ENCODE assay signal across 28 mouse cellular contexts in genomic region chr17:21623647-21624046, GRCm38 (mm10). TPM values are rescaled to one million over a fixed set of nuclear protein-coding genes. Genes with fewer than 3 reads are reported as not detected.
A peak's percentile ranks its signal among the peaks of the same experiment; 100 is the strongest.
DNase-seq lines count a peak whose midpoint lies in the region; ATAC-seq and TF ChIP-seq lines count a peak whose summit lies in the region.
"Had no signal": no experiment of that assay in that cellular context is flagged by ENCODE, and none has a peak within 500 bp of the region (broad histone marks: within the 10 kb centered on the region; RNA-seq: fewer than 3 reads in every experiment).

No protein-coding gene starts in this region.

- no peak overlapping the region for H3K4me2 ChIP-seq in liver, embryonic 14.5 days (ENCODE audit: low read depth)
- no peak overlapping the region for H3K4me2 ChIP-seq in liver, embryonic 12.5 days
- H3K4me2 ChIP-seq: embryonic facial prominence, embryonic 13.5 days; forebrain, embryonic 12.5 days; forebrain, embryonic 15.5 days; heart, embryonic 13.5 days; hindbrain, embryonic 12.5 days; hindbrain, embryonic 15.5 days had no signal

- ATAC-seq in liver, embryonic 14.5 days (ENCODE audit: insufficient read depth) = no peak
- no peak for ATAC-seq in liver, embryonic 12.5 days
- ATAC-seq: forebrain, embryonic 15.5 days; intestine, postnatal 0 days; Patski had no signal

- peak in 2 of 3 experiments; percentile 70 to 72 for DNase-seq in liver, embryonic 14.5 days (ENCODE audit: low read depth in 3 of 3, low spot score in 3 of 3)
- DNase-seq in c-Kit-negative CD71-positive TER-119-positive erythroid progenitor cells, embryonic 14.5 days (ENCODE audit: low read depth, low spot score) = peak; percentile 26
- DNase-seq in mesoderm, embryonic 11.5 days (ENCODE audit: low read depth, low spot score) = peak; percentile 5
- DNase-seq in adrenal gland, adult 8-10 months = no peak
- DNase-seq in heart, postnatal 14 days = no peak
- DNase-seq: adrenal gland, postnatal 14 days; B cell, adult 2 months; cerebellum, adult 11 months; cerebellum, adult 2 months; cerebellum, adult 9-11 months; cerebellum, postnatal 25 days; embryo, embryonic 11 days; gastrocnemius, postnatal 10 days; gastrocnemius, postnatal 36 days; heart, adult 2 months had no signal

- no peak overlapping the region for H3K9ac ChIP-seq in liver, embryonic 14.5 days (replicated peaks)
- H3K9ac ChIP-seq in liver, embryonic 12.5 days = no peak overlapping the region
- H3K9ac ChIP-seq: embryonic facial prominence, embryonic 13.5 days; forebrain, embryonic 12.5 days; forebrain, embryonic 15.5 days; heart, embryonic 13.5 days; hindbrain, embryonic 12.5 days; hindbrain, embryonic 15.5 days had no signal

- no peak overlapping the region for H3K27ac ChIP-seq in liver, embryonic 14.5 days
- no peak overlapping the region for H3K27ac ChIP-seq in liver, embryonic 12.5 days
- H3K27ac ChIP-seq: embryonic facial prominence, embryonic 10.5 days; embryonic facial prominence, embryonic 13.5 days; forebrain, embryonic 12.5 days; forebrain, embryonic 15.5 days; heart, adult 2 months; heart, embryonic 10.5 days; heart, embryonic 13.5 days; hindbrain, embryonic 12.5 days; hindbrain, embryonic 15.5 days had no signal

- H3K9me3 ChIP-seq in liver, embryonic 14.5 days (ENCODE audit: control insufficient read depth, low read length) = no peaks in the 10 kb centered on the region
- H3K9me3 ChIP-seq in liver, embryonic 12.5 days (replicated peaks) = no peaks in the 10 kb centered on the region
- H3K9me3 ChIP-seq: embryonic facial prominence, embryonic 10.5 days; embryonic facial prominence, embryonic 13.5 days; forebrain, embryonic 12.5 days; forebrain, embryonic 15.5 days; heart, embryonic 10.5 days; heart, embryonic 13.5 days; hindbrain, embryonic 12.5 days; hindbrain, embryonic 15.5 days had no signal

- no peak overlapping the region for H3K4me3 ChIP-seq in liver, embryonic 14.5 days (ENCODE audit: insufficient read depth in 1 of 2, low read depth in 2 of 2, low read length in 2 of 2)
- H3K4me3 ChIP-seq in liver, embryonic 12.5 days = no peak overlapping the region
- H3K4me3 ChIP-seq: embryonic facial prominence, embryonic 10.5 days; embryonic facial prominence, embryonic 13.5 days; erythroblast, embryonic 14.5 days; forebrain, embryonic 12.5 days; forebrain, embryonic 15.5 days; heart, adult 2 months; heart, embryonic 10.5 days; heart, embryonic 13.5 days; hindbrain, embryonic 12.5 days; hindbrain, embryonic 15.5 days had no signal

- intact Hi-C loops in heart, postnatal 14 days (cut with DNase I) = no loop called here

- no peak for TF ChIP-seq EP300 in liver, embryonic 14.5 days (IDR thresholded peaks at IDR 0.05; ENCODE audit: low read depth)

- TF ChIP-seq CTCF in liver, embryonic 14.5 days (IDR thresholded peaks at IDR 0.05; ENCODE audit: low read depth) = no peak

- no peaks in the 10 kb centered on the region for H3K4me1 ChIP-seq in liver, embryonic 14.5 days (replicated peaks; ENCODE audit: control insufficient read depth in 2 of 2, insufficient read depth in 2 of 2, low read length in 1 of 2)
- H3K4me1 ChIP-seq in liver, embryonic 12.5 days = no peaks in the 10 kb centered on the region
- H3K4me1 ChIP-seq: embryonic facial prominence, embryonic 10.5 days; embryonic facial prominence, embryonic 13.5 days; forebrain, embryonic 12.5 days; forebrain, embryonic 15.5 days; heart, embryonic 10.5 days; heart, embryonic 13.5 days; hindbrain, embryonic 12.5 days; hindbrain, embryonic 15.5 days had no signal

- WGBS in liver, embryonic 14.5 days (ENCODE audit: insufficient replicate concordance) = no CpG with 5 or more reads among the region's 3 CpGs
- no CpG with 5 or more reads among the region's 3 CpGs for WGBS in liver, embryonic 12.5 days (ENCODE audit: insufficient replicate concordance)

- H3K36me3 ChIP-seq in liver, embryonic 14.5 days (replicated peaks; ENCODE audit: control insufficient read depth, insufficient read depth, low read depth) = no peaks in the 10 kb centered on the region
- no peaks in the 10 kb centered on the region for H3K36me3 ChIP-seq in liver, embryonic 12.5 days
- H3K36me3 ChIP-seq: embryonic facial prominence, embryonic 10.5 days; embryonic facial prominence, embryonic 13.5 days; forebrain, embryonic 12.5 days; forebrain, embryonic 15.5 days; heart, embryonic 10.5 days; heart, embryonic 13.5 days; hindbrain, embryonic 12.5 days; hindbrain, embryonic 15.5 days had no signal

- H3K27me3 ChIP-seq in liver, embryonic 14.5 days (ENCODE audit: control insufficient read depth, insufficient read depth, low read length) = no peaks in the 10 kb centered on the region
- no peaks in the 10 kb centered on the region for H3K27me3 ChIP-seq in liver, embryonic 12.5 days (replicated peaks)
- H3K27me3 ChIP-seq: CH12.LX; embryonic facial prominence, embryonic 13.5 days; forebrain, embryonic 12.5 days; forebrain, embryonic 15.5 days; heart, embryonic 13.5 days; hindbrain, embryonic 12.5 days; hindbrain, embryonic 15.5 days; Patski had no signal

RNA-seq across cellular contexts. Expression of gene Zfp983, which starts 26.8 kb away (rescaled TPM):
- polyA plus RNA-seq in liver, embryonic 14.5 days (2012; rRNA removed) = 0.38 and 0.78 TPM in 2 replicates
- 1.3 and 1.4 TPM in 2 replicates for polyA plus RNA-seq in liver, embryonic 14.5 days (2014; fragmentation: Nextera tagmentation; extraction: Ambion mirVana)
- polyA plus RNA-seq in liver, embryonic 12.5 days (2016; fragmentation: Nextera tagmentation; extraction: Ambion mirVana) = 1.6 and 2.0 TPM in 2 replicates
- 10 to 100 TPM in 2 of 4 experiments, 1 to 10 TPM in 2; 8.2 to 13.5 (median 10.0) TPM for total RNA-seq in adrenal gland, adult 8-10 months (2022)
- 1 to 10 TPM; 2.6 to 3.1 TPM for total RNA-seq in heart, postnatal 14 days (2021)

RNA-seq across cellular contexts. Expression of gene Zfp948, which starts 56.8 kb away (rescaled TPM):
- polyA plus RNA-seq in liver, embryonic 14.5 days (2012; rRNA removed) = 2.0 and 3.6 TPM in 2 replicates
- polyA plus RNA-seq in liver, embryonic 14.5 days (2014; fragmentation: Nextera tagmentation; extraction: Ambion mirVana) = 6.3 and 7.6 TPM in 2 replicates
- polyA plus RNA-seq in liver, embryonic 12.5 days (2016; fragmentation: Nextera tagmentation; extraction: Ambion mirVana) = 7.5 TPM in 2 replicates
- total RNA-seq in adrenal gland, adult 8-10 months (2022) = 10 to 100 TPM in 1 of 4 experiments, 1 to 10 TPM in 3; 6.8 to 12.5 (median 9.1) TPM
- total RNA-seq in heart, postnatal 14 days (2021) = 1 to 10 TPM; 4.2 to 5.3 TPM

Comparison
In these comparisons a context has a peak if more than half of its experiments do, and no peak if none do; other contexts are left out.
1. DNase-seq: peak in liver, embryonic 14.5 days (2 of 3), c-Kit-negative CD71-positive TER-119-positive erythroid progenitor cells, embryonic 14.5 days (single experiment) and mesoderm, embryonic 11.5 days (single experiment); none in adrenal gland, adult 8-10 months (single experiment) and heart, postnatal 14 days (0 of 2).